Mouse (Mus musculus) stomach, postnatal 0 days (tissue): ENCODE results near the gene Naa15.

Experiments used
- CTCF ChIP-seq: IDR thresholded peaks from 2 replicates; pipeline ENCODE4 v1.5.1; 2016; ENCODE audit warnings: antibody characterized with exemption, low read depth, mild to moderate bottlenecking, moderate library complexity
- EP300 ChIP-seq: optimal IDR thresholded peaks from 2 replicates; pipeline ENCODE3; 2016; ENCODE audit warnings: antibody characterized with exemption

GRCm38 (mm10) chr3:51371826-51372225 lies 43.1 kb upstream of the Naa15 start:
- no peak for TF ChIP-seq CTCF
- no peak for TF ChIP-seq EP300
